Mouse (Mus musculus) limb, embryonic 14.5 days (tissue): ENCODE data around the gene Rnase11. TPM values are rescaled to one million over a fixed set of nuclear protein-coding genes. Genes with fewer than 3 reads are reported as not detected.

ENCODE experiments used
- ATAC-seq: fragments of 200-750 bp; cut with Nextera tagmentation; 2 replicates; pipeline ENCODE4 v1.8.0; 2017; ENCODE audit warnings: low read depth, moderate number of reproducible peaks, moderate TSS enrichment; ENCODE audit not compliant: low FRiP score
- DNase-seq: peaks from one replicate; pipeline ENCODE4 v3.0.0-alpha.2; 2015; ENCODE audit warnings: low spot score
- H3K27ac ChIP-seq: fragments of 300-500 bp; sonication (generic); replicated peaks from 2 replicates; pipeline ENCODE4 v1.5.1; 2014; ENCODE audit warnings: low read depth, mild to moderate bottlenecking, low read length, moderate library complexity, mixed read lengths
- H3K27me3 ChIP-seq: fragments of 300-500 bp; sonication (generic); 2 replicates; pipeline ENCODE4 v1.6.1; 2014; ENCODE audit warnings: low read length, mixed read lengths; ENCODE audit not compliant: control insufficient read depth, insufficient read depth
- H3K36me3 ChIP-seq: fragments of 300-500 bp; sonication (generic); 2 replicates; pipeline ENCODE4 v1.6.1; 2014; ENCODE audit warnings: mild to moderate bottlenecking, low read length, moderate library complexity, mixed read lengths; ENCODE audit not compliant: control insufficient read depth, insufficient read depth
- H3K4me1 ChIP-seq: fragments of 300-500 bp; sonication (generic); 2 replicates; pipeline ENCODE4 v1.6.1; 2014; ENCODE audit warnings: antibody characterized with exemption, low read length, mixed read lengths; ENCODE audit not compliant: control insufficient read depth, insufficient read depth
- H3K4me2 ChIP-seq: fragments of 300-500 bp; sonication (generic); replicated peaks from 2 replicates; pipeline ENCODE4 v1.6.1; 2014; ENCODE audit warnings: low read depth, mild to moderate bottlenecking, low read length, moderate library complexity; ENCODE audit not compliant: severe bottlenecking
- H3K4me3 ChIP-seq: fragments of 300-500 bp; sonication (generic); replicated peaks from 2 replicates; pipeline ENCODE4 v1.5.1; 2014; ENCODE audit warnings: low read length
- H3K9ac ChIP-seq: fragments of 300-500 bp; sonication (generic); 2 replicates; pipeline ENCODE4 v1.6.1; 2014; ENCODE audit warnings: mild to moderate bottlenecking, low read depth, low read length, moderate library complexity; ENCODE audit not compliant: severe bottlenecking
- H3K9me3 ChIP-seq: fragments of 300-500 bp; sonication (generic); 2 replicates; pipeline ENCODE4 v1.6.1; 2016; ENCODE audit warnings: low read length; ENCODE audit not compliant: control insufficient read depth
- POLR2A ChIP-seq: fragments of 200-500 bp; IDR thresholded peaks from 2 replicates; pipeline ENCODE4 v1.8.0; 2012; ENCODE audit warnings: inconsistent platforms, mild to moderate bottlenecking, moderate library complexity, borderline replicate concordance; ENCODE audit not compliant: insufficient read depth, insufficient read length; ENCODE audit errors: extremely low read depth
- WGBS: fragments of 180-500 bp; shearing (Covaris S2); extraction: QIAGEN DNeasy Blood & Tissue Kit; methylation state at CpG from one replicate; pipeline ENCODE4 v1.1.7; 2014; 5-methylcytosine and 5-hydroxymethylcytosine counted together
- polyA plus RNA-seq, 2 experiments: library from polyadenylated mRNA; depleted of rRNA in 1 of 2; stranded (reverse) in 1 of 2; unstranded in 1 of 2; fragments of >200 nt; fragmentation: Nextera tagmentation in 1 of 2; extraction: Ambion mirVana in 1 of 2; gene quantifications; 2 replicates each; pipeline versions ENCODE4 v1.2.1 to v1.2.3; 2012 to 2014

Rnase11 gene
- polyA plus RNA-seq, 2 experiments, result not detected

DNA sequence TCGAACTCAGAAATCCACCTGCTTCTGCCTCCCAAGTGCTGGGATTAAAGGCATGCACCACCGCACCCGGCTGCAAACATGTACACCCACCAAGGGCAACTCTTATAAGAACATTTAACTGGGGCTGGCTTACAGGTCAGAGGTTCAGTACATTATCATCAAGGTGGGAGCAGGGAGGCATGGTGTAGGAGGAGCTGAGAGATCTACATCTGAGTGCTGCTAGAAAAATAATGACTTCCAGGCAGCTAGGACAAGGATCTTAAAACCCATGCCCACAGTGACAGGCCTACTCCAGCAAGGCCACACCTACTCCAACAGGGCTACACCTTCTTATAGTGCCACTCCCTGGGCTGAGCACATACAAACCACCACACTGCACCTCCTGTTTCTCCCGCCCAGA lies 35.9 kb upstream of the Rnase11 start:
- H3K4me2 ChIP-seq, result no peak overlapping the region
- no peak overlapping the region for H3K4me3 ChIP-seq
- no peak for TF ChIP-seq POLR2A
- peaks cover 7% of the 10 kb centered on the region; the same call in 1 of the 2 replicates for H3K27me3 ChIP-seq
- H3K27ac ChIP-seq, result no peak overlapping the region
- H3K4me1 ChIP-seq, result no peaks in the 10 kb centered on the region
- no peaks in the 10 kb centered on the region for H3K36me3 ChIP-seq
- H3K9ac ChIP-seq, result no peak overlapping the region
- H3K9me3 ChIP-seq, result no peaks in the 10 kb centered on the region
- 69% methylated on average over 4 of the region's 4 CpGs for WGBS
- ATAC-seq (no peak), DNase-seq (no peak)

DNA sequence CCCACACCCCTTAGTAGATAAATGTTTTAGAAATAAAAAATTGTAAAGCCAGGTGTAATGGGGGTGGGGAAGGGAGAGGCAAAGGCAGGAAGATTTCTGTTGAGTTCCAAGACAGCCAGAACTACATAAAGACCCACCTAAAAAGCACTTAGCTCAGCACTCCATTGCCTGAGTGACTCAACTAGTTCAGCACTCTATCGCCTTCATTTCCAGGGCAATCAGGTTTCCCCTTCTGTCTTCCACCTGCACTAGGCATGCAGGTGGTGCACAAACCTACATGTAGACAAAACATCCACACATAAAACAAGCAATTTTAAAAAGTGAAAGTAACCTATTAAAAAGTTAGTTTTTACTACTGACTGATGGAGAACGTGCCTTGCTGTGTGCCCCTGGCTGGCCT lies 35.1 kb upstream of the Rnase11 start:
- WGBS, result 67% methylated on average over 2 of the region's 2 CpGs
- Histone ChIP-seq H3K9ac (no peak overlapping the region), H3K36me3 (no peaks in the 10 kb centered on the region), H3K9me3 (no peaks in the 10 kb centered on the region), H3K27me3 (peaks cover 7% of the 10 kb centered on the region; the same call in 1 of the 2 replicates), H3K4me2 (no peak overlapping the region), H3K4me3 (no peak overlapping the region), H3K27ac (no peak overlapping the region), H3K4me1 (no peaks in the 10 kb centered on the region)
- DNase-seq (no peak), ATAC-seq (no peak)
- no peak for TF ChIP-seq POLR2A

DNA sequence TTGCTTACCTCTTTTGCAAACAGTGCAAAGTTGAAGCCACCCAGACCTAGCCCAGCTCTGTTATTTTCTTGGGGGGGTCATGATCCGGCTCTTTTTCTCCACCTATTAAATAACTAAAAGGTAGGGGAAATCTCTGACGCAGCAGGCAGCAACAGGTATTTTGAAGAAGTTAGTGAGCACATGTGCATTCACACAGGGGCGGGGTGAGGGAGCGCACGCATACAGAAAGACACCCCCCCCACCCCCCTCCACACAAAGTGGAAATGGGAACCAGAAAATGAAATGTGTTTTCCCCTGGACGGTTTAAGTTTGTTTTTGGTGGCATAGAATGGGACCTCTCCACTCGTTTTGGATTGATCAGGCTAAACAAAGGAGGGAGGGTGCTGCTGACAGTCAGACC lies 33.8 kb upstream of the Rnase11 start:
- peak overlapping the region; percentile 47 for H3K4me3 ChIP-seq
- no peak for TF ChIP-seq POLR2A
- DNase-seq (no peak), ATAC-seq (no peak)
- H3K9me3 ChIP-seq, result no peaks in the 10 kb centered on the region
- no peak overlapping the region for H3K9ac ChIP-seq
- H3K4me2 ChIP-seq, result peak overlapping the region; percentile 75
- no peaks in the 10 kb centered on the region for H3K4me1 ChIP-seq
- H3K36me3 ChIP-seq, result no peaks in the 10 kb centered on the region
- peaks cover 7% of the 10 kb centered on the region; the same call in 1 of the 2 replicates for H3K27me3 ChIP-seq
- 10% methylated on average over 7 of the region's 7 CpGs for WGBS
- H3K27ac ChIP-seq, result no peak overlapping the region

DNA sequence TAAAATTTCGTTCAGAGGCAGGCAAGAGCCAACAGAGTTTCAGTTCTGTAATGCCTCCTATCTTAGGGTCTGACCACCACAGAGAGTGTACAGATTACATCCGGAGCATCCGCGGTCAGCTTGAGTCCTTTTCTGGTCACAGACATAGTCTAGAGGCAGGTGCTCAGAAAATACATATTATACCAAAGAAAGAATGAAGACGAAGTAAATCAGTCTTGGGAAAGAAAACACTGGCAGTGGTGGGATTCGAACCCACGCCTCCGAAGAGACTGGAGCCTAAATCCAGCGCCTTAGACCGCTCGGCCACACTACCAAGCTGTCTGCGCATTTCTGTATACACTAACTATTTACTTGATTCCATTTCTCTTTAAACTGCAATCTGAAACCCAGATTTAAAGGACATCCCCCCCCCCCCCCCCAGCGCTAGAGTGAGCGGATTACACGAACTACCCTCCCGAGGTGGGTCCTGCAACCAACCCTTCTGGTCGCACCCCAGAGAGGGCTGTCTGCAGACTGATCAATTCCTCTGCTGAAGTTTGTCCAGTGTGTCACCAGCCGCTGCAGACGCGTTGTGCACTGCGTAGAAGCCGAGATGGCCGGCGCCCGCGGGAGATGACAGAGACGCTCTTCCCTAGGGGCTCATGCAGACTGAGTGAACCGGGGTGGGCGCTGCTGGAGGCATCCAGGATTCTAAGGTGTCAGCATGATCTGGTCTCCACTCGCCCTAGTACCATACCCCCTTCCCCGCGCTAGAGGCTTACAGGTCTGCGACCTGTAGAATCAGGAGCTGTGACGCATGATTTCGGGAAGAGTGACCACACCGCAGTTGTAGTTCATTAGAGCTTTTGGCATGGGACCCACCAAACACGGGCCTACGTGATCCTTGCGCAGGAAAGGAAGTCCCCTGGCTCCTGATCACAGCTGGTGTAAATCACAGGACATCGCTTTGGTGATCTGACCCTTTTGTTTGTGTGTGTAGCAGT lies 32.9 kb upstream of the Rnase11 start:
- peak; percentile 60; the same call in 1 of the 2 replicates for ATAC-seq
- Histone ChIP-seq H3K36me3 (no peaks in the 10 kb centered on the region), H3K4me2 (peak overlapping the region; percentile 75), H3K9ac (peak overlapping the region; percentile 49), H3K4me3 (peak overlapping the region; percentile 47), H3K27me3 (peaks cover 7% of the 10 kb centered on the region; the same call in 1 of the 2 replicates), H3K27ac (no peak overlapping the region), H3K4me1 (no peaks in the 10 kb centered on the region), H3K9me3 (no peaks in the 10 kb centered on the region)
- 3% methylated on average over 38 of the region's 40 CpGs for WGBS
- peak; percentile 69 for DNase-seq
- no peak for TF ChIP-seq POLR2A

DNA sequence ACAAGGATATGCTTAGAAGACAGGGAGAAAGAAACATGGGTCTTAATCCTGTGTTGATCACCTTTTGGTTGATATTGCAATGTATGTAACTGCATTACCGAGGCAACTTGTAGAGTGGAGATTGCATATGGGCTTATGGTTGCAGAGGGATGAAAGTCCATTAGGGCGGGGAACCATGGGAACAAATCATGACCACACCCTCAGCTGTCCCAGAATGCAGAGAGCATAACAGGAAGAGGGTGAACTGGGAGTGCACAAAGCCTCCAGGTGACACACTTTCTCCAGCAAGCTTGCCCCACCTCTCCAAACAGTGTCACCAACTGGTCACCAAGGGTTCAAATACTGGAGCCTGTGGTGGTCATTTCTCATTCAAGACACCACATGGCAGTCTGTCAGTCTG lies 31.1 kb upstream of the Rnase11 start:
- DNase-seq (no peak), ATAC-seq (no peak)
- Histone ChIP-seq H3K4me2 (no peak overlapping the region), H3K9me3 (no peaks in the 10 kb centered on the region), H3K27ac (no peak overlapping the region), H3K4me3 (no peak overlapping the region), H3K27me3 (peaks cover 7% of the 10 kb centered on the region; the same call in 1 of the 2 replicates), H3K36me3 (no peaks in the 10 kb centered on the region), H3K4me1 (no peaks in the 10 kb centered on the region), H3K9ac (no peak overlapping the region)
- 92% methylated on average over 2 of the region's 2 CpGs for WGBS
- no peak for TF ChIP-seq POLR2A
